Mouse (Mus musculus) kidney, postnatal 14 days (tissue): ENCODE data around the gene Inpp5b.
A peak's percentile ranks its signal among the peaks of the same experiment; 100 is the strongest.

Experiments used
- DNase-seq: peaks from one replicate; pipeline ENCODE4 v3.0.0; 2022; ENCODE audit warnings: mixed read lengths

Gene Inpp5b

DNA sequence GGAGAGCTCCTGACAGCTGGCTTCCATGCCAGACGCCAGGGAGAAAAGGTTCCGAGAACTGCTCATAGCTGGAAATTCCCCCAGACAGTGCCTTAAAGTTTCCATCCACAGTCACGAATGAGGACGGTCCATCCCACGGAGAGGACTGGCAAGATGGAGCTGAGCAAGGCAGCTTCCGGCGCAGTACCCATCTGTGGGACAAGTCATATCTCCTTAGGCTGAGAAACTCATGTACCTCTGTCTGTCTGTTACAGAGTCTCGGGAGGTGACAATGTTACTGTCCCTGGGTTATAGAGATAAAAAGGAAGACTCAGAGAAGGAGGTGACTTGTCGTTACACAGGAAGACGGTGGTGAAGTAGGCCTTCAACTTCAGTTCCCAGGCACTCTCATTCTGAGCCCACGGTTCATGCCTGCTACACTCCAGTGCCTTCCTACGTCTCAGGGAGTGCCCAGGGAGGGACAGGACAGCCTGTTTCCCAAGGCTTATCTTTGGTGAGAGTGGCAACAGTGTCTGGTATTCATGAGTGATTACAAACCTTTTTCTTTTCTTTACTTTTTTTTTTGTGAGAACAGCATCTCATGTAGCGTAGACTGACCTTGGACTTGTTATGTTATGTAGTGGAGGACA lies 27.4 kb downstream of the Inpp5b start:
- no peak for DNase-seq

DNA sequence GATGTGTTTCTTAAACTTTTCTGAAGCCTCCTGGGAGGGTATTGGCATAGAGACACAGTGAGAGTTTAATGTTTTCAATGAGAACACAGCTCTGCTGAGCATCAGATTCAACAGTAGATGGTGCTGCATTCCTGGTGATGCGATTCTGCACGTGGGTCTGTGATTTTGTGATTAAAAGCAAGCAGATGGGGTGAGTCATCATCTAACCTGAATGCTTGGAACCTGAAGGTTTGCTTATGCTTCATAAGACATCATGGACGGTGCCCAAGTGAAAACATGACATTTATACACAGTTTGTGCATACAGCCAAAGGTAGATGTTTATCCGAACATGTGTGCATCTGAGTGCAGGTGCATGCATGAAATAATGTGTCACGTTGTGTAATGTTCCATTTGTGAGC lies 29.0 kb downstream of the Inpp5b start:
- no peak for DNase-seq

DNA sequence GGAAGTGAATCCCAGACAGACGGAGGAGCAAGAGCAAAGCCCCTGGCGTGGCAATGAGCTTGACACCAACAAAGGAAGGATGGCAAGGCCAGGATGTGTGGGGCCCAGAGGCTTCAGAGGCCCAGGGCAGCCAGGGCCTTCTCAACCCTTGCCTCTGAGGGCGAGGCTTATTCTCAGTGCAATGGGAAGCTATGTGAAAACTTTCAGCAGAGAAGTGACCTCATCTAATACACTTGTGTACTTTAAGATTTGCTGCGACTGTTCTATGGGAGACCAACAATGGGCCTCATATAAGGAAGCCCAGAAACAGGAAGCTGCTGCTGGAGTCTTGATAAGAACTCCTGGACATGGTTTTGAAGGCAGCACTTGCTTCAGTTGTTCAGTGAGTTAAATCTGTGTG lies 30.5 kb downstream of the Inpp5b start:
- DNase-seq, result no peak

DNA sequence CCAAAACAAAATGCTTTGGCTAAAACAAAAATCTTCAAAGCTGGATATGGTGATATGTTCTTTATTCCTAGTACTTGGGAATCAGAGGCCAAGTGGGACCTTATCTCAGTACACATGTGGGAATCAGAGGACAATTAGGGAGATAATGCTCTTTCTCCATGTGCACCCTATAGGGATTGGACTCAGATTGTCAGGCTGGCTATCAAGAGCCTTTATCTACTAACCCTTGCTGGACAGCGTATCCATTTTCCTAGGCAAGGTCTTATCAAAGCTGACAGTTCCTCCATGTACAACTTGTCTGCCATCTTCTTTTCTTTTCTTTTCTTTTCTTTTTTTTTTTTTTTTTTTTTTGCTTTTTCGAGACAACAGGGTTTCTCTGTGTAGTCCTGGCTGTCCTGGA lies 31.8 kb downstream of the Inpp5b start:
- DNase-seq, result no peak

DNA sequence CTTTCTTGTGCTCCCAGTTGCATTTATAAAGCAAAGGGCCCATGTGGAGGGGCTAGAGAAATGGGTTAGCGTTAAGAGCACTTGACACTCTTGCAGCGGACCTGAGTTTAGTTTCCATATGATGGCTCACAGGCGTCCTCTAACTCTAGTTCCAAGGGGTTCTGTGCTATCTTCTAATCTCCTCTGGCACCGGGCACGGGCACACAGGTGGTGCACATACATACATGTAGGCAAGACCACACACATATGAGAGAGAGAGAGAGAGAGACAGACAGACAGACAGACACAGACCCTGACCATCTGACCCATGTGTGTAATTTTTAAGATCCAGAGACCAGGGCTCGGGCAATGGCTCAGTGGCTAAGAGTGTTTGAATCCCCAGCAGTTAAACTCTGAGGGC lies 32.3 kb downstream of the Inpp5b start:
- no peak for DNase-seq

DNA sequence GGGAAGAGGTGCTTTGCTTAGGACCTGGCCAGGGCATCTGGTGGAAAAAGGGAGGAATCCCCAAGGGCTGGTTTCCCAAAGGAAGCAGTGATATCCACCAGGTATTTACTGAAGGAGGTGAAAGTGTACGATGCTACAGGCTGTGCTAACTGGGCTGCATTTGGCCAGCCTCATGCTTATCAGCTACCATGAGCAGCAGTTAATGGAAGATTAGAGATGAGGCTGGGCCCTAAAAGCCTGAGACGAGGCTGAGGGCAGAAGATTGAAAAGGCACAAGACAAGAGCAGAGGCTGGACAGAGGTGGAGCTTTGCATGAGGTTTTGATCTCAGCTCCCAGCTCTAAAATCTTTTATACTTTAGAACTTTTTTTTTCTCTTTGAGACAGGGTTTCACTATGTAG lies 32.8 kb downstream of the Inpp5b start:
- DNase-seq, result no peak

DNA sequence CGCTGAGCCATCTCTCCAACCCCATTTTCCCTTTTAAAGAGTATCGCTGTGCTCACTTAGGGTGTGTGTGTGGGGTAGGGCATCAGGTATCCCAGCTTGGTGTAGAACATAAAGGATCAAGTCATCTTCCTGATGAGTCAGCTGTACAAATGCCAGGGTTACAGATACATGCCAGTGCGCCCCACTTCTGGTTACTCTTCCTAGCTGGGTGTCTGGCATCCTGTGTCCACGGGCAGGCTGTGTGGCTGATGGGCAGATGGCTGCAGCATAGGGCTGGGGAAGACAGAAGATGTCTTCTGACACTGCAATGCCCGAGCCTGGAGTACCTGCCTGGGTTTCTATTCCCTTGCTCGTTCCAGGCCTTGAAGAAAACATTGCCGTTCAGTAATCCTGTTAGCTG lies 39.7 kb downstream of the Inpp5b start:
- no peak for DNase-seq

DNA sequence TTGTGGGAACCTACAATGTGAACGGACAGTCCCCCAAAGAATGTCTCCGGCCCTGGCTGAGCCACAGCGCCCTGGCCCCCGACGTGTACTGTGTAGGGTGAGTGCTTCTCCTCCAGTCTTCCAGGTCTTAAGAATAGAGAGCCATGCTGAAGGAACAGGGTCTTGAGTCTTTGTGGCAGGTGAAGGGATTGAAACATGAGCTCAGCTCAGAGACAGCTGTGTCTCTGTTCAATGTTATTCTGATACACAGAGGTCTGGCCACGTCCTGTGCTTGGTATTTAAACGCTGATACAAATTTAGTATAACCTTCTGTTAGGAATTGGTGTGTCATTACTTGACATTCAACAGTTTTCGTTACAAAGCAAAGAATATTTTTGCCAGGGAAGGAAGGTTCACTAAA lies 40.7 kb downstream of the Inpp5b start:
- DNase-seq, result no peak

DNA sequence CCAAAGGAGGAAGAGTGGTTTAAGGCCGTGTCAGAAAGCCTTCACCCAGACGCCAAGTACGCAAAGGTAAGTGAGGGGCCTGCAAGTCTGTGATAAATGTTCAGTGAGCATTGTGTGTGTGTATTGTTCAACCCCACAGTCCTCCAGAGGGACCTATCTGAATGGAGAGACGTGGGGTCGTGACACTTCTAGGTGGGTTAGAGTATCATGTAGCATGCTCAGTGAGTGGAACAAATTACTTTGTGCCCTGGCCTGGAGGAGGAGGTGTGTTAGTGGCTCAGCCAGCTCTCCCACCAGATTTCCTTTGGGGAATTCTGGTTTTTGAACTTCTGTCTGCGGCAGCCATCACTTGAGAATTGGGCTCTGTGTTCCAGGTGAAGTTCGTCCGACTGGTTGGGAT lies 42.3 kb downstream of the Inpp5b start:
- no peak for DNase-seq

DNA sequence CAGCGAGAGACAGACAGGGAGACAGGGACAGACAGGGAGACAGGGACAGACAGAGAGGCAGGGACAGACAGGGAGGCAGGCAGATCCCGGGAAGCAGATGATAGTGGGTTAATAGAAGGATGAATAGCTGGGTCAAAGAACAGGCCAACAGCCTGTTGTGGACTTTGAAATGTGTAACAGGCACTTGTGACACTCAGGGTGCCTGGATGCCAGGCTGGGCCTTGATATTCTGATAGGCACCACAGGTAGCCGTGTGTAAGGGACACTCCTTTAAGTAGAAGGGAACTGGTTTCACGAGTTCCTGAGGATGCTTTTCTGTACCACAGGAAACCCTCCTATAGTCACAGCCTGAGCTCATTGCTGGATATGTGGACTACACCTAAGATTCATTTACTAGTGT lies 48.4 kb downstream of the Inpp5b start:
- DNase-seq, result no peak

DNA sequence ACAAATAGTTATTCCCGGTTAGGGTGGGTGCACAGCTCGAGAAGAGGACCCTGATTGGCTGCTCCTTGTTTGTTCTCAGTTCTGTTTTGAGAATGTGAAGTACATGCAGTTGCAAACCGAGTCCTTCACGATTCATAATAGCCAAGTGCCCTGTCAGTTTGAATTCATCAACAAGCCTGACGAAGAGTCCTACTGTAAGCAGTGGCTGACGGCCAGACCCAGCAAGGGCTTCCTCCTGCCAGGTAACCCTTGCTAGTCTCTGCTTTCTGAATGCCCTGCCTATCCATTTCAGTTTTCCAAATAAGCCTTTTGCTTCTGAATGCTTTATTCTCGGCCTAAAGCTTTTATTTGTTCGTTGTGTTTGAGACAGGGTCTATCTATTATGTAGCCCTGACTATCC lies 50.5 kb downstream of the Inpp5b start:
- DNase-seq, result no peak

DNA sequence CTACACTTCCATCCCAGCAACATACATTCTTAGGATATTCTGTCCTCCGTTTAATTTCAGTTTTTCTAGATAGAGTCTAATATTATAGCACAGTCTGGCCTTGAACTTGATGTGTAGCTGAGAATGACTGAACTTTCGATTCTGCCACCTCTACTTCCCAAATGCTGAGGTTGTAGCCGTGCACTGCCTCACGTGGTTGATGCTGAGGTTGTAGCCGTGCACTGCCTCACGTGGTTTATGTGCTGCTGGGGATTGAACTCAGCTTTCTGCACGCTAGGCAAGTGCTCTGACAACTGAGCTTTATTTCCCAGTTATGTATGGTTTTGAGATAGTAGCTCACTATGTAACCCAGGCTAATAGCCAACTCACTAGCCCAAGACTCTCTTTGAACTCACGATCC lies 54.5 kb downstream of the Inpp5b start:
- no peak for DNase-seq

DNA sequence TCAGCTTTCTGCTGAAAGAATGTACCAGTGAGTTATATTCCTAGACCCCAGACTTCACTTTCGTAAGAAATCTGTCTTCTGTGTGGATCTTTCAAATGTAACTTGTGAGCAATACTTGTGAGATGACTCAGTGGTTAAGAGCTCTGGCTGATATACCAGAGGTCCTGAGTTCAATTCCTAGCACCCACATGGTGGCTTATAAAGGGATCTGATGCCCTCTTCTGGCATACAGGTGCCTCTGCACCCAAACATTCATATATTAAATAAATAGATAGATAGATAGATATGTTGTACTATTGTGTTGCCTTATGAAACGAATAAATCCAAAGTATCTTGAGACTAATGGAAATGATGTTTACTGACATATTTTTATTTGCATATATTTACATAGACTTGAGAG lies 55.3 kb downstream of the Inpp5b start:
- DNase-seq, result no peak

DNA sequence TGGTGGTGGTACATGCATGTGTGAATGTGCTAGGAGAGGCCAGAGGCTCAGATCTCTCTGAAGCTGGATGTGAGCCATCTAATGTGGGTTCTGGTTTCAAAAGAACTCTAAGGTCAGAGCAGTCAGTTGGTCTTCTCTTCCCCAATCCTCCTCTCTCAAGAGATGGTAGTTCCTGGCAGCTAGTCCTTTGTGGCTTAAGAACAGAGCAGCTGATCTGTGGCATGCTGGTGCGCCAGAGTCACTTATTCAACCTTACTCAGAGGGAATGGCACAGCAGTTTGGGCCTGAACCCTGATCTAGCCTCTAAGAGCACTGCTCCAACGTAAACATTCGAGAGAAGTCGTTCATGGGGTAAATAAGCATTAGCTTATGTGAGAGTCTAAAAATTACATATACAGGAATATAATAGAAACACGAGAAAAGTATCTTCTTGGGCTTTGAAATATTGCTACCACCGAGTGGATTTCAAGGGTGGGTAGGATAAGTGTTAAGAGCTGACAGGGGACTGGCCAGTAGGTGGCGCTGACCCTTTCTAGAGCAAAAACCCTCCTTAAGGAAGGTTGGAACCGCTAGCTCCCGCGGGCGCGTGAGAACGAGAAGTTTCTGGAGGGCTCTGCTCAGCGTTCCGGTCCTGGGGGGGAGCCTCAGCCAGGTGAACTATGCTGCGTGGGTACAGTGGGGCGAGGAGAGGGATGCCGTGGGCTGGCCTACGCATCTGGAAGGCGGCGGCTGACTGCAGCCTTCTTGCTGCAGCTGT lies 60.1 kb downstream of the Inpp5b start, which contains the start of gene Mtf1:
TSS of gene Mtf1 (plus strand) at position 553 of the 757 bp plus-strand sequence.
- peak; percentile 89 for DNase-seq

DNA sequence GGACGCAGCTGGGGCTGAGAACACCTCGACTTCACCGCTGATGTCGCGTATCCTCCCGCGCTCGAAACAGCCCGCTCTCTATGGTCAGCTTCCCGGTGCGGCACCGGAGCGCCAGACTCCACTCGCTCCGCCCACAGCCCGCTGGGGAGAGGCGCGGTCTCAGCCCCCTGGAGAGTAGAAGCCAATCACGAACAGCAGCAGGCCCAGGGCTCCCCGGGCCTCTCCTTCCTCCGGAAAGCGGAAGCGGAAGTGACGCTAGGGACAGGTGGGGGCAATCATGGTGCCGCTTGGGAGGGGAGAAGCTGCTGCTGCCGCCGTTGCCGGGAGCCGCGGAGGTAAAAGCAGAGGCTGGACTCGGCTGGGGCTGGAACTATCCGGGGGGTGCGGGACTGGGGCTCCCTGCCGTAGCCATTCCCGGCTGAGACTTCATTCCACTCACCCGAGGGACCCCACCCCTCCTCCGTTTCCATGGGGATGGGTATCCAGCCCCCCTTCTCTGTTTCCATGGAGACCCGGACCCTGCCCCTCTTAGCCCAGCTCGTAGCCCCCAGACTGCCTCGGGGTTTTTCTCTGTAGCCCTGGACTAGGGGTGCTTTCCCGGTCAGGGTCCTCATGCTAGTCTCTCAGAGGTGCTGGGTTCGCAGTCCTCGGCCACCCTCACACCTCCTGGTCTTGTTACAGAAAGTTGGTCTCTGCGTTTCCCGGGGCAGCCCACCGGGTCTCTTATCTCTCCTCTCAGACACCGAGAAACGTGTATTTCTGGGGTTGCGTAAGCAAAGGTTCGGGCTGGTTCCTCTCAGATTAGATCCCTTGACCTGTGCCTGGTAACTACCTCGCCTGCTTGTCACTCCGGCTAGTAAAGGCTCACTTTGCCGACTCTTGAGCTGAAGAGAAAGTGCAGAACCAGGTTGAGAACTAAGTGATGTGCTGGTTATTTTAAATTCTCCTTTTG lies 60.9 kb downstream of the Inpp5b start:
- DNase-seq, result peak; percentile 97

DNA sequence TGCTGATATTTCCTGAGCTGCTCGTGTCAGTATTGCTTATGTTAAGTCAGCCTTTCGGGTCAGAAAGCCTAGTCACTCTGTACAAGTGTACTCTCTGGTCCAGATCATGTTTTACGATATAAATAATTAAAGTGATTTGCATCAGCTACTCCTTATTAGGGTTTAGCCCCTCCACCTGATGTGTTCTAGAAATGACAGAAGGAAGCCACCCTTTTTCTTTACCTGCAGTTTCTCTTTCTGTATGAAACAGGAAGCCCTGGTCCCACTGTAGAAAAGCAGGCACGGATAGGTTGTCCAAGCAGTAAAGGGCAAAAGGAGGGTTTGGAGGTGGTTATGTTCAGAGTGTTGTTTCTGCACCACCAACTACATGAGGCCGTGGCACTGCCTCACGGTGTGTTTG lies 61.8 kb downstream of the Inpp5b start:
- no peak for DNase-seq

DNA sequence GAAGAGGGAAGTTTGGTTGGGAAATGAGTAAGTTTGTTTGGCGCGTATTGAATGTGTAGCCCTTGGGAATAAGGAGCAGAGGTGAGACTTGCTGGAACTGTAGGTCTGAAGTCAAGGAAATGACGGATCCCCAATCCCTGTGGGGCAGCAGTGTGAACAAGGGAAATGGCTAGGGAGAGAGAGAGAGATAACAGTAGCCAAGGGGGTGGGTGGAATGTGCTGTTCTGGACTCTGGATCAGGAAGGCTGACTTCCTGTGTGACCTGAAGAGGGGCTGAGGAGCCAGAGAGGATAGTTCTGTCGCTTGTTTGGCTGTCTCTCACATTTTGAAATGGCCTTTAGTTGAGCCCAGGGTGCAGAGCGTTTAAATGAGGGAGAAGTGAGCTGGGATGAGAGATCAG lies 66.9 kb downstream of the Inpp5b start:
- DNase-seq, result peak; percentile 32

DNA sequence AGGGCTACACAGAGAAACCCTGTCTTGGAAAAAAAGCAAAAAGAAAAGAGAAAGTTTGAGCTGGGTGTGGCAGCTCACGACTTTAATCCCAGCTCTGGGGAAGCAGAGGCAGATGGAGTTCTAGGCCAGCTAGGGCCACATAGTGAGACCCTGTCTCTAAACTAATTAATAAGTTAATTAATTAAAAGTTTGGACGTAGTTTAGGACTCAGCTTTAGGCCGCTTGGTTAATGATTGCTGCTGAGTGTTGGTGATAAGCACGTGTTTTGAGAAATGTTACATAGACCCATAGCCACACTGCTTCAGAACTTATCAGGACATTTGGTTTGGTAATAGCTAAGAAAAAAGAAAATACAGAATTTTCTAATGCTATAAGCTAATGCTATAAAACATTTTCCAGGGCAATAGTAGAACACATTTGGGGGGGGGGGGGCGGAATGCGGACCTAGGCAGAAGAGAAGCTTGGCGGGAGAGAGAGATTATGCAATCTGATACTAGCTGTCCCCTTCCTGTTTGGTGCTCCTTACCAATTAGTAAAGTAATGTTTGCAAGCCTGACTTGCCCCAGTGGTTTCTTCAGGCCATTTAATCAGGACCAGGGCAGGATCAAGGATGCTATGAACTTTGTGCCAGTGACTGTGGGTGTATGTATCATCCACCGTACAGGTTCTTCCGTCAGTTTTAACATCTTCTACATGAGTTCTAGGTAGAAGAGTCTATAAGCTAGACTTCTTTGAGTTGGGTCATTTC lies 67.7 kb downstream of the Inpp5b start:
- DNase-seq, result peak; percentile 22

DNA sequence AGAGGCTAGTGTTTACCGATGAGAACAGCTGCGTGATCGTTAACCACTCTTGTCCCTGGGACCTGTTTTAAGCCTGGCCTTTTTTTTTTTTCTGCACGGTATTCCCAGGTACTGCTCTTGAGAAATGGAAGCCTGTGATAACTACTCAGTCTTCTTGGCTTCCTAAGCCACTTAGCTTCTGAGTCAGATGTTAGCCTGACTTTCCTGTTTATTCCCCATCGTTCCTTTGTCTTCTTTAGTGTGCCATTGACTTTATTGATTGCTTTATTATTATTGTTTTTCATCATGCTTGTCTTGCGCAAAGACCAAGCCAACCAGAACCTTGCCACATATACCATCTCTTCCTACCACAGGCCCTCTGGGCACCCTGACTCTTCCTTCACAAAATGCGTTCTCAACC lies 68.4 kb downstream of the Inpp5b start:
- DNase-seq, result no peak

DNA sequence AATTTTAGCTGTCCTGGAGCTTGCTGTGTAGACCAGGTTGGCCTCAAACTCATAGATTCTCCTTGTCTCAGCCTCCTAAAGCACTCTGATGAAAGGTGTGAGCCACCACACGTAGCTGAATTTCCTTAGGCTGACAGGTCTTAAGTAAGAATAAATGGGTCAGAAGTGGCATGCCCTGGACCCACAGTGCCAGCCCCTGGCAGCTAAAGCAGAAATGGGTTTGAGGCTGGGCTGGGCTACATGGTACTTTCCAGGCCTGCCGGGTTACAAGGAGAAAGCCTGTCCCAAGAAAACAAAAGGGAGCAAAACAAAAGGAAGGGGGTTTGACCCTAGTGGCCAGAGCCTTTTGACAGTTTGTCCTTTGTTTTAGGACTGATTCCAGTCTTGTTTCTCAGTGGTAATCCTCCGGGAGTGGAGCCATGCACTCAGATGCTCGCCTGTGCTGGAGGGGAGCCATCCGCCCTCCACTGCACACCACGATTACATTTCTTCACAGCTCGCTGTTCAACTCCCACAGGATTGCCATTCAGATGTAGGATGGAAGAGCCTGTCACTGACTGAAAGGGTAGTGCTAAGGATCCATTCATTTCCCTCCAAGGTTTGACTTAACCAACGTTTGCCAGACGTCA lies 69.8 kb downstream of the Inpp5b start:
- no peak for DNase-seq

DNA sequence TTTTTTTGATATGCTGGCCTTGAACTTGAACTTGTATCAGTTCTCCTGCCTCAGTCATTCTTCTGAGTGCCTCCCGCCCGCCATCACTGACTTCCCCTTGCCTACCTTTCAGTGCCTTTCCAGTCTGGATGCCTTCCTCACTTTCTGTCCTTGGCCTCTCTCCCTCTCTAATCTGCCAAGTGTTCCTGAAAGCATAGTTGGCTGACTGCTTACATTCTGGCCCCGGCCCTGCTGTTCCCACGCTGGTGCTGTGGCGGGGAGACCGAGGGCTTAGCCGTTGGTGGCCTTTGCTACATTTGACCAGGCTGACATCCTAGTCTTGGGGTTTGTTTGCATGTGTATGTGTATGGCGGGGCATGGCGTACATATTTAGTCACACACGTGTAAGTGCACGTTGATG lies 74.3 kb downstream of the Inpp5b start:
- no peak for DNase-seq

DNA sequence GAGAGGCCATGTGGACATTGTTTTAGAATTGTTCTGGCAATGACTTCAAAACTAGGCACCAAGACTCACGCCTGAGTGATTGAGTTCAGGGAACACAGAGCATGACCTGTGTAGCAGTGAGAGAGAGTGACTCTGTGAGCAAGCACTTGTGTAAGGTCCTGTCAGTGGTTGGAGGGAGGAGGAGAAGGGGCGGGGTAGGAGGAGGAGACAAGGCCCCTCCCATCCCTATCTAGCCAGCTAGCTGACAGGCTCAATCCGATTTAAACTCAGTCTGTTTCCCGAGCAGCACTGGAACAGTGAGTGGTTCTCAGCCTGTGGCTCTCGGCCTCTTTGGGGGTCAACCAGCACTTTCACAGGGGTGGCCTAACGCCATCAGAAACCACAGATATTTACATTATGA lies 76.2 kb downstream of the Inpp5b start:
- peak; percentile 71 for DNase-seq
